Mouse (Mus musculus) CH12.LX (cell line): Measurements from ENCODE around the gene Gsdme. TPM values are rescaled to one million over a fixed set of nuclear protein-coding genes. Genes with fewer than 3 reads are reported as not detected.

ENCODE experiments used
- DNase-seq: peaks from one replicate; pipeline ENCODE4 v3.0.0-alpha.2; 2013; ENCODE audit errors: extremely low read depth
- H3K27ac ChIP-seq: 2 replicates; pipeline ENCODE4 v1.5.1; 2012; ENCODE audit warnings: low read depth, mild to moderate bottlenecking, control low read depth, moderate library complexity; ENCODE audit not compliant: insufficient read depth
- H3K27me3 ChIP-seq: replicated peaks from 2 replicates; pipeline ENCODE3; 2012; ENCODE audit warnings: inconsistent platforms
- H3K36me3 ChIP-seq, 2 experiments: replicated peaks in 1 of 2; 2 replicates each; pipeline versions ENCODE3 to v1.6.1; 2012; ENCODE audit warnings: inconsistent platforms in 1 of 2, low read length in 1 of 2, mild to moderate bottlenecking in 1 of 2, mixed read lengths in 1 of 2, moderate library complexity in 1 of 2; ENCODE audit not compliant: control insufficient read depth in 1 of 2, insufficient read depth in 1 of 2
- H3K4me1 ChIP-seq, 2 experiments: 2 replicates each; pipeline ENCODE4 v1.6.1; 2012; ENCODE audit warnings: inconsistent platforms in 1 of 2, moderate library complexity in 1 of 2; ENCODE audit not compliant: insufficient read depth in 2 of 2, control insufficient read depth in 1 of 2
- H3K4me2 ChIP-seq: 2 replicates; pipeline ENCODE4 v1.6.1; 2012; ENCODE audit warnings: low read depth, mild to moderate bottlenecking, control low read depth; ENCODE audit not compliant: poor library complexity, insufficient read depth, severe bottlenecking
- H3K4me3 ChIP-seq, 3 experiments: fragments of 150-350 bp in 1 of 3; sonication (generic) in 1 of 3; replicated peaks in 1 of 3; 2 replicates each; pipeline versions ENCODE3 to v1.5.1; 2011 to 2012; ENCODE audit warnings: low read depth in 2 of 3, low read length in 2 of 3, mild to moderate bottlenecking in 2 of 3, moderate library complexity in 2 of 3, control low read depth in 1 of 3, improper control_type of control experiment in 1 of 3, inconsistent platforms in 1 of 3, mixed read lengths in 1 of 3; ENCODE audit not compliant: poor library complexity in 1 of 3
- H3K79me2 ChIP-seq: replicated peaks from 2 replicates; pipeline ENCODE4 v1.6.1; 2012; ENCODE audit warnings: mild to moderate bottlenecking, moderate library complexity; ENCODE audit not compliant: control insufficient read depth, poor library complexity, insufficient read depth, severe bottlenecking; ENCODE audit errors: extremely low read depth
- H3K9ac ChIP-seq: 2 replicates; pipeline ENCODE4 v1.6.1; 2012; ENCODE audit warnings: low read depth, mild to moderate bottlenecking, control low read depth, moderate library complexity; ENCODE audit not compliant: insufficient read depth
- H3K9me3 ChIP-seq: replicated peaks from 2 replicates; pipeline ENCODE3; 2012; ENCODE audit warnings: low read length, inconsistent platforms, mixed read lengths
- CHD1 ChIP-seq: IDR thresholded peaks from 2 replicates; pipeline ENCODE4 v1.6.1; 2012; ENCODE audit warnings: low read depth, low read length, improper control_type of control experiment, inconsistent platforms
- CTCF ChIP-seq, 2 experiments: IDR thresholded peaks in 1 of 2; conservative IDR thresholded peaks in 1 of 2; 2 replicates each; pipeline ENCODE4 v1.5.1; 2011 to 2012; ENCODE audit warnings: low read depth in 2 of 2, low read length in 2 of 2, improper control_type of control experiment in 1 of 2, inconsistent platforms in 1 of 2, mild to moderate bottlenecking in 1 of 2, moderate library complexity in 1 of 2
- ELF1 ChIP-seq: IDR thresholded peaks from 2 replicates; pipeline ENCODE4 v1.6.1; 2014; ENCODE audit warnings: low read depth, mild to moderate bottlenecking, inconsistent platforms, low read length, improper control_type of control experiment
- ETS1 ChIP-seq: conservative IDR thresholded peaks from 2 replicates; pipeline ENCODE4 v1.6.1; 2012; ENCODE audit warnings: low read depth, mild to moderate bottlenecking, inconsistent platforms, low read length, improper control_type of control experiment, moderate library complexity
- GABPA ChIP-seq: IDR thresholded peaks from 2 replicates; pipeline ENCODE4 v1.6.1; 2012; ENCODE audit warnings: low read depth, low read length, improper control_type of control experiment, inconsistent platforms; ENCODE audit not compliant: insufficient replicate concordance
- IRF4 ChIP-seq: IDR thresholded peaks from 2 replicates; pipeline ENCODE4 v1.6.1; 2014; ENCODE audit warnings: low read depth, mild to moderate bottlenecking, inconsistent platforms, low read length, improper control_type of control experiment
- JUN ChIP-seq: IDR thresholded peaks from 2 replicates; pipeline ENCODE4 v1.6.1; 2011; ENCODE audit warnings: low read depth, mild to moderate bottlenecking, low read length, improper control_type of control experiment, moderate library complexity; ENCODE audit not compliant: insufficient read depth
- KAT2A ChIP-seq: IDR thresholded peaks from 2 replicates; pipeline ENCODE4 v1.6.1; 2012; ENCODE audit warnings: low read length, improper control_type of control experiment, inconsistent platforms; ENCODE audit not compliant: insufficient replicate concordance
- MAX ChIP-seq: IDR thresholded peaks from 2 replicates; pipeline ENCODE4 v1.6.1; 2011; ENCODE audit warnings: low read length, improper control_type of control experiment
- MYC ChIP-seq: IDR thresholded peaks from 2 replicates; pipeline ENCODE4 v1.6.1; 2011; ENCODE audit warnings: low read depth, mild to moderate bottlenecking, improper control_type of control experiment, low read length
- POLR2A ChIP-seq: IDR thresholded peaks from 2 replicates; pipeline ENCODE4 v1.6.1; 2011; ENCODE audit warnings: low read depth, mild to moderate bottlenecking, improper control_type of control experiment, low read length
- RAD21 ChIP-seq: IDR thresholded peaks from 2 replicates; pipeline ENCODE4 v1.6.1; 2011; ENCODE audit warnings: low read depth, mild to moderate bottlenecking, low read length, improper control_type of control experiment, moderate library complexity
- SIN3A ChIP-seq: IDR thresholded peaks from 2 replicates; pipeline ENCODE4 v1.6.1; 2012; ENCODE audit warnings: low read length, improper control_type of control experiment, inconsistent platforms
- TBP ChIP-seq: conservative IDR thresholded peaks from 2 replicates; pipeline ENCODE4 v1.6.1; 2011; ENCODE audit warnings: low read depth, low read length, improper control_type of control experiment
- TCF12 ChIP-seq: IDR thresholded peaks from 2 replicates; pipeline ENCODE4 v1.6.1; 2014; ENCODE audit warnings: low read depth, mild to moderate bottlenecking, inconsistent platforms, low read length, improper control_type of control experiment
- USF1 ChIP-seq: IDR thresholded peaks from 2 replicates; pipeline ENCODE4 v1.6.1; 2014; ENCODE audit warnings: low read depth, mild to moderate bottlenecking, inconsistent platforms, low read length, improper control_type of control experiment
- USF2 ChIP-seq: conservative IDR thresholded peaks from 2 replicates; pipeline ENCODE4 v1.6.1; 2011; ENCODE audit warnings: low read depth, low read length, improper control_type of control experiment
- ZKSCAN1 ChIP-seq: IDR thresholded peaks from 2 replicates; pipeline ENCODE4 v1.6.1; 2012; ENCODE audit warnings: low read depth, inconsistent platforms, low read length, improper control_type of control experiment, borderline replicate concordance
- ZMIZ1 ChIP-seq: IDR thresholded peaks from 2 replicates; pipeline ENCODE4 v1.6.1; 2012; ENCODE audit warnings: low read depth, mild to moderate bottlenecking, inconsistent platforms, low read length, improper control_type of control experiment
- ZNF384 ChIP-seq: IDR thresholded peaks from 2 replicates; pipeline ENCODE4 v1.6.1; 2012; ENCODE audit warnings: low read depth, low read length, improper control_type of control experiment, inconsistent platforms
- dilution Hi-C: fragments of 300-500 bp; cut with MboI; formaldehyde crosslinking; loops from 2 replicates; pipeline ENCODE4 v1.14.3; 2020; ENCODE audit warnings: low sequenced_read_pairs; ENCODE audit not compliant: extremely low pct_unique_long_range_greater_than_20kb, extremely low pct_ligation_motif_present
- in situ Hi-C: fragments of 300-500 bp; cut with MboI; formaldehyde crosslinking; loops from 3 replicates; pipeline ENCODE4 v1.14.3; 2019; ENCODE audit warnings: low sequenced_read_pairs, low pct_ligation_motif_present, low pct_unique_long_range_greater_than_20kb, mixed read lengths
- polyA plus RNA-seq: library from polyadenylated mRNA; unstranded; fragments of >175 nt; gene quantifications from 2 replicates; pipeline ENCODE4 v1.2.1, GENCODE M21; 2012; ENCODE audit warnings: low read depth; ENCODE audit not compliant: insufficient read length
- total RNA-seq, 2 experiments: library from RNA; depleted of rRNA; stranded (reverse); fragments of 300-350 nt in 1 of 2; fragments of >200 nt in 1 of 2; gene quantifications; 2 replicates each; pipeline ENCODE4 v1.2.3; 2012 to 2014

Gsdme gene
- total and polyA plus RNA-seq, 3 experiments: 0.38 to 1.8 TPM; not detected in 1

DNA sequence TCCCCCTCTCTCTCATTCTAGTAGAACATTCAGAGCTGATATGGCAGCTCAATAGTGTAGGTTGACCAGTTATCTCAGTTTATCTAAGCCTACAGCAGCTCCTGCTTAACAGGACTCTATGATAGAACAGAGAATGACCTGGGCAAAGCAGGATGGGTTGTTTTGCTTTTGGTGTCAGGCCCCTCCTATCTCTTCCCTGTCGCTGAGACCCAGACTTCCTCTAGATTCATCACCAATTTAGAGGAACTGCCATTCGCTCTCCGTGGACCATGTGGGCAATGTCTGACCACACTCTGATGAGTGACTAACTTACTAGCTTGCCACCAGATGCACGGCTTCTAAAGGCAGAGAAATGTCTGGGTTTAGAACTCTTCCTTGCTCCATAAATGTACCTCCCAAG, 28.0 kb upstream of the Gsdme start:
- Histone ChIP-seq H3K36me3 (peaks cover 0 to 4% of the 10 kb centered on the region in 2 experiments), H3K4me1 (peaks cover 2 to 25% of the 10 kb centered on the region in 2 experiments; a peak in 3 of 4 replicates), H3K79me2 (no peaks in the 10 kb centered on the region), H3K9ac (no peak overlapping the region), H3K27ac (no peak overlapping the region), H3K4me2 (no peak overlapping the region), H3K27me3 (no peaks in the 10 kb centered on the region), H3K4me3 (no peak overlapping the region), H3K9me3 (peaks cover 2% of the 10 kb centered on the region)
- TF ChIP-seq CHD1 (no peak), RAD21 (no peak), ZNF384 (no peak), MYC (no peak), TCF12 (no peak), CTCF (conservative IDR thresholded peaks at IDR 0.05 in 1 of 2, IDR thresholded peaks at IDR 0.05 in 1 of 2; ENCODE audit: low read depth in 2 of 2, low read length in 2 of 2) (no peak), TBP (no peak), USF1 (no peak), SIN3A (no peak), ZKSCAN1 (no peak), IRF4 (no peak), MAX (no peak), KAT2A (no peak), JUN (no peak), GABPA (no peak), ELF1 (no peak), USF2 (no peak), POLR2A (no peak), ETS1 (no peak)
- no peak for DNase-seq
- in situ Hi-C loops (loop anchor here (25.0 kb wide), 2 partner anchors 179 to 354 kb away; partner anchors contain the start of gene Mpp6), dilution Hi-C loops (no loop called here)

DNA sequence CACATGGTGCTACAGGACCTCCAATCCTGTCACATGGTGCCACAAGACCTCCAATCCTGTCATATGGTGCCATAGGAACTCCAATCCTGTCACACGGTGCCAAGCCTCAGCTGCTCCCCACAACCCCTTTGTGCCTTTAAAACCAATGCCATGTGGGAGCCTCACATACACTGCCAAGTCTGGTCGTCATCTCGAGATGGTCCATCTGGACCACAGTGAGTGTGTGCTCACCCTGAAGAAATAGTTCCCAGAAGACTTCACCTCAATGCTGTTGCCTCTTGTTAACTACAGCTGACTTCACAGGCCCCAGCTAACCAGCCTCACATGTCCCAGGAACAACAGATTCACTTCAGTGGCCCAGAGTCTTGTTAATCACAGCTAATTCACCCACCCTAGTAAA, 23.2 kb upstream of the Gsdme start:
- no peak overlapping the region for H3K4me2 ChIP-seq
- H3K9ac ChIP-seq: no peak overlapping the region
- no peak overlapping the region for H3K27ac ChIP-seq
- dilution Hi-C loops: no loop called here
- no peaks in the 10 kb centered on the region for H3K79me2 ChIP-seq
- H3K36me3 ChIP-seq: no peaks in the 10 kb centered on the region
- no peak overlapping the region for H3K4me3 ChIP-seq
- TF ChIP-seq ZMIZ1: no peak
- H3K27me3 ChIP-seq: no peaks in the 10 kb centered on the region
- no peak for DNase-seq
- in situ Hi-C loops: loop anchor here (25.0 kb wide), 2 partner anchors 175 to 350 kb away; partner anchors contain the start of gene Mpp6
- peaks cover 0 to 3% of the 10 kb centered on the region in 2 experiments; a peak in 1 of 4 replicates for H3K4me1 ChIP-seq
- peaks cover 5% of the 10 kb centered on the region for H3K9me3 ChIP-seq
